Mouse (Mus musculus): ENCODE measurements around the gene Ssr2.

The Ssr2 gene

GRCm38 (mm10) chr3:88541622-88542401 is 33.9 kb upstream of the Ssr2 start:
- no peak for DNase-seq (ENCODE audit: low spot score in 2 of 2)

- DNase-seq (ENCODE audit: low spot score in 2 of 2), result no peak
Observed at GRCm38 (mm10) chr3:88542486-88542885, 33.2 kb upstream of the Ssr2 start.

- DNase-seq (ENCODE audit: low spot score in 2 of 2), result no peak
Observed at GRCm38 (mm10) chr3:88543174-88543573, 32.5 kb upstream of the Ssr2 start.

GRCm38 (mm10) chr3:88543651-88544410 is 31.8 kb upstream of the Ssr2 start:
- DNase-seq (ENCODE audit: low spot score in 2 of 2), result no peak

GRCm38 (mm10) chr3:88544514-88544913 is 31.2 kb upstream of the Ssr2 start:
- DNase-seq (ENCODE audit: low spot score in 2 of 2), result no peak

GRCm38 (mm10) chr3:88544955-88545591 is 30.6 kb upstream of the Ssr2 start:
- DNase-seq (ENCODE audit: low spot score in 2 of 2), result peak in 1 of 2 experiments; percentile 40

- DNase-seq (ENCODE audit: low spot score in 2 of 2), result no peak
Observed at GRCm38 (mm10) chr3:88546674-88547418, 28.8 kb upstream of the Ssr2 start.

- DNase-seq (ENCODE audit: low spot score in 2 of 2), result no peak
Observed at GRCm38 (mm10) chr3:88548180-88548917, 27.3 kb upstream of the Ssr2 start, which contains the start of gene Rab25. Gene Rab25 (minus strand): TSS chr3:88548300.

GRCm38 (mm10) chr3:88551586-88551985 is 24.1 kb upstream of the Ssr2 start:
- no peak for DNase-seq (ENCODE audit: low spot score in 2 of 2)

- no peak for DNase-seq (ENCODE audit: low spot score in 2 of 2)
Observed at GRCm38 (mm10) chr3:88552082-88552645, 23.5 kb upstream of the Ssr2 start.

- peak; percentile 84 to 88 for DNase-seq (ENCODE audit: low spot score in 2 of 2)
Observed at GRCm38 (mm10) chr3:88552676-88553524, 22.8 kb upstream of the Ssr2 start, which contains the start of gene Lamtor2. Gene Lamtor2 (minus strand): TSS chr3:88553074.

GRCm38 (mm10) chr3:88553525-88553879 is 22.2 kb upstream of the Ssr2 start, which contains the start of gene Ubqln4:
Gene Ubqln4 (plus strand): TSS chr3:88553758.
- DNase-seq (ENCODE audit: low spot score in 2 of 2), result peak; percentile 84 to 87

- DNase-seq (ENCODE audit: low spot score in 2 of 2), result no peak
Observed at GRCm38 (mm10) chr3:88553880-88554586, 21.6 kb upstream of the Ssr2 start.

- no peak for DNase-seq (ENCODE audit: low spot score in 2 of 2)
Observed at GRCm38 (mm10) chr3:88555069-88555605, 20.5 kb upstream of the Ssr2 start.

- DNase-seq (ENCODE audit: low spot score in 2 of 2), result no peak
Observed at GRCm38 (mm10) chr3:88555731-88556130, 19.9 kb upstream of the Ssr2 start.

- DNase-seq (ENCODE audit: low spot score in 2 of 2), result no peak
Observed at GRCm38 (mm10) chr3:88556616-88557015, 19.1 kb upstream of the Ssr2 start.

GRCm38 (mm10) chr3:88559596-88559995 is 16.1 kb upstream of the Ssr2 start:
- DNase-seq (ENCODE audit: low spot score in 2 of 2), result no peak

- no peak for DNase-seq (ENCODE audit: low spot score in 2 of 2)
Observed at GRCm38 (mm10) chr3:88561989-88562388, 13.7 kb upstream of the Ssr2 start.

GRCm38 (mm10) chr3:88563442-88563841 is 12.2 kb upstream of the Ssr2 start:
- no peak for DNase-seq (ENCODE audit: low spot score in 2 of 2)
